Comparison of ENCODE assay signal across 24 mouse cellular contexts in the genomic region with DNA sequence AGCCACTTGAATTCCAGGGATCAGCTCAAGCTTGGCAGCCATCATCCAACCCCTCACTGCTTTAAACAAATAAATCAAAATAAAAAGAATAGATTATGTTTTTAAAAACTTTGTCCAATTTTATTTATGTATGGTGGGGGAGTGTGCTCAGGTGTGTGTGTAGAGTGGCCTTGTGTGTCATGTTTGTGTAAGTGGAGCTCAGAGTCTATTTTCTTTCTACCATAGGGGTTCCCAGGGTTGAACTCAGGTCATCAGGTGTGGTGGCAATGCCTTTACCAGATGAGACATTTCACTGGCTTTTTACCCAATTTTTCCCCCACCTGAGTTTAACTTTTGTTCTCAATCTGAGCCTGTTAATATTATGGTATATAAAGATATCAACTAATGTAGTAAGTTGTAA. TPM values are rescaled to one million over a fixed set of nuclear protein-coding genes. Genes with fewer than 3 reads are reported as not detected.
DNase-seq lines count a peak whose midpoint lies in the region; ATAC-seq lines count a peak whose summit lies in the region.
"Had no signal": no experiment of that assay in that cellular context is flagged by ENCODE, and none has a peak within 500 bp of the region (broad histone marks: within the 10 kb centered on the region; RNA-seq: fewer than 3 reads in every experiment).

No protein-coding gene starts in this region.

- no peaks in the 10 kb centered on the region for H3K9me3 ChIP-seq in heart, embryonic 11.5 days (replicated peaks; ENCODE audit: control insufficient read depth, low read length)
- no peaks in the 10 kb centered on the region for H3K9me3 ChIP-seq in kidney, embryonic 15.5 days (replicated peaks)
- no peaks in the 10 kb centered on the region for H3K9me3 ChIP-seq in intestine, embryonic 15.5 days
- H3K9me3 ChIP-seq in intestine, embryonic 16.5 days (ENCODE audit: control insufficient read depth, low read length), result no peaks in the 10 kb centered on the region
- H3K9me3 ChIP-seq: embryonic facial prominence, embryonic 13.5 days; embryonic facial prominence, embryonic 15.5 days; forebrain, embryonic 10.5 days; forebrain, embryonic 12.5 days had no signal

- no peak for ATAC-seq in heart, embryonic 11.5 days (replicated peaks; ENCODE audit: insufficient number of reproducible peaks, low FRiP score, low TSS enrichment)
- no peak for ATAC-seq in kidney, embryonic 15.5 days (replicated peaks; ENCODE audit: low FRiP score)
- ATAC-seq in intestine, embryonic 15.5 days, result 0 out of 2 replicates have a peak, but pooled peaks have one; percentile 43
- ATAC-seq in intestine, embryonic 16.5 days, result 0 out of 2 replicates have a peak, but pooled peaks have one; percentile 52
- no peak for ATAC-seq in megakaryocyte-erythroid progenitor cell, adult 5-6 weeks (replicated peaks; ENCODE audit: low FRiP score, low TSS enrichment, poor library complexity, severe bottlenecking)
- ATAC-seq: forebrain, embryonic 14.5 days had no signal

- H3K27ac ChIP-seq in heart, embryonic 11.5 days (ENCODE audit: low read depth, low read length), result no peak overlapping the region
- 0 out of 2 replicates have a peak overlapping the region, but pooled peaks have one; percentile 27 for H3K27ac ChIP-seq in kidney, embryonic 15.5 days
- H3K27ac ChIP-seq in intestine, embryonic 15.5 days, result no peak overlapping the region
- H3K27ac ChIP-seq in intestine, embryonic 16.5 days (ENCODE audit: low read length), result peak overlapping the region; percentile 23; the same call in 1 of the 2 replicates
- H3K27ac ChIP-seq: embryonic facial prominence, embryonic 13.5 days; embryonic facial prominence, embryonic 15.5 days; forebrain, embryonic 10.5 days; forebrain, embryonic 12.5 days had no signal

- peak; percentile 42 for DNase-seq in heart, adult 11 months
- DNase-seq in kidney, adult 9 months, result no peak
- DNase-seq in retina, embryonic 14.5 days (ENCODE audit: low spot score), result no peak
- DNase-seq: adrenal gland, adult 2 months; adrenal gland, postnatal 10 days; adrenal gland, postnatal 25 days; cerebellum, adult 11 months; cerebellum, adult 18-20 months; cerebellum, adult 8-10 months; cerebellum, adult 9-11 months; cerebellum, postnatal 14 days; cerebellum, postnatal 36 days; embryo, embryonic 11 days had no signal

- H3K36me3 ChIP-seq in heart, embryonic 11.5 days (ENCODE audit: control insufficient read depth, insufficient read depth, low read length), result no peaks in the 10 kb centered on the region; the same call in 1 of the 2 replicates
- peaks cover 5% of the 10 kb centered on the region; the same call in 1 of the 2 replicates for H3K36me3 ChIP-seq in kidney, embryonic 15.5 days
- H3K36me3 ChIP-seq in intestine, embryonic 15.5 days, result no peaks in the 10 kb centered on the region
- no peaks in the 10 kb centered on the region for H3K36me3 ChIP-seq in intestine, embryonic 16.5 days (ENCODE audit: control insufficient read depth, insufficient read depth, low read length)

- no peaks in the 10 kb centered on the region for H3K27me3 ChIP-seq in heart, embryonic 11.5 days (ENCODE audit: control insufficient read depth, insufficient read depth, low read length)
- H3K27me3 ChIP-seq in kidney, embryonic 15.5 days, result no peaks in the 10 kb centered on the region
- no peaks in the 10 kb centered on the region for H3K27me3 ChIP-seq in intestine, embryonic 15.5 days (replicated peaks)
- H3K27me3 ChIP-seq in intestine, embryonic 16.5 days (replicated peaks; ENCODE audit: control insufficient read depth, insufficient read depth, low read length), result no peaks in the 10 kb centered on the region
- H3K27me3 ChIP-seq: embryonic facial prominence, embryonic 13.5 days; embryonic facial prominence, embryonic 15.5 days; forebrain, embryonic 12.5 days had no signal

- no peak overlapping the region for H3K4me3 ChIP-seq in heart, embryonic 11.5 days (ENCODE audit: low read depth, low read length)
- no peak overlapping the region for H3K4me3 ChIP-seq in kidney, embryonic 15.5 days (replicated peaks)
- no peak overlapping the region for H3K4me3 ChIP-seq in intestine, embryonic 15.5 days (replicated peaks)
- H3K4me3 ChIP-seq in intestine, embryonic 16.5 days (ENCODE audit: low read length), result no peak overlapping the region
- H3K4me3 ChIP-seq: embryonic facial prominence, embryonic 13.5 days; embryonic facial prominence, embryonic 15.5 days; erythroblast, embryonic 14.5 days; forebrain, embryonic 10.5 days; forebrain, embryonic 12.5 days had no signal

- H3K4me1 ChIP-seq in heart, embryonic 11.5 days (ENCODE audit: control insufficient read depth, insufficient read depth, low read length), result peaks cover 10% of the 10 kb centered on the region
- peaks cover 16% of the 10 kb centered on the region; the same call in 1 of the 2 replicates for H3K4me1 ChIP-seq in kidney, embryonic 15.5 days
- peaks cover 4% of the 10 kb centered on the region; the same call in 1 of the 2 replicates for H3K4me1 ChIP-seq in intestine, embryonic 15.5 days (replicated peaks)
- peaks cover 13% of the 10 kb centered on the region; the same call in 1 of the 2 replicates for H3K4me1 ChIP-seq in intestine, embryonic 16.5 days (ENCODE audit: control insufficient read depth, insufficient read depth, low read length)
- H3K4me1 ChIP-seq: embryonic facial prominence, embryonic 13.5 days; embryonic facial prominence, embryonic 15.5 days; forebrain, embryonic 10.5 days; forebrain, embryonic 12.5 days had no signal

- no peak overlapping the region for H3K9ac ChIP-seq in heart, embryonic 11.5 days (ENCODE audit: low read depth, low read length)
- H3K9ac ChIP-seq in kidney, embryonic 15.5 days, result no peak overlapping the region
- no peak overlapping the region for H3K9ac ChIP-seq in intestine, embryonic 15.5 days
- H3K9ac ChIP-seq in intestine, embryonic 16.5 days (ENCODE audit: low read depth, low read length), result no peak overlapping the region
- H3K9ac ChIP-seq: embryonic facial prominence, embryonic 13.5 days; embryonic facial prominence, embryonic 15.5 days; forebrain, embryonic 12.5 days had no signal

- no peak overlapping the region for H3K4me2 ChIP-seq in heart, embryonic 11.5 days
- H3K4me2 ChIP-seq in kidney, embryonic 15.5 days, result no peak overlapping the region
- H3K4me2 ChIP-seq in intestine, embryonic 15.5 days (replicated peaks), result no peak overlapping the region
- no peak overlapping the region for H3K4me2 ChIP-seq in intestine, embryonic 16.5 days (ENCODE audit: low read depth, low read length)
- H3K4me2 ChIP-seq: embryonic facial prominence, embryonic 13.5 days; embryonic facial prominence, embryonic 15.5 days; forebrain, embryonic 12.5 days had no signal

RNA-seq across cellular contexts. Expression of gene Ap1g1, which starts 20.4 kb away (rescaled TPM):
- polyA plus RNA-seq in heart, embryonic 11.5 days (2014; fragmentation: Nextera tagmentation; extraction: Ambion mirVana), result 22.1 and 35.4 TPM in 2 replicates
- 45.4 TPM in 2 replicates for polyA plus RNA-seq in kidney, embryonic 15.5 days (2015; fragmentation: Nextera tagmentation; extraction: Ambion mirVana)
- 38.0 and 39.0 TPM in 2 replicates for polyA plus RNA-seq in intestine, embryonic 15.5 days (2015; fragmentation: Nextera tagmentation; extraction: Ambion mirVana)
- 31.3 and 36.7 TPM in 2 replicates for polyA plus RNA-seq in intestine, embryonic 16.5 days (2015; fragmentation: Nextera tagmentation; extraction: Ambion mirVana)
- 65.0 and 65.3 TPM in 2 replicates for total RNA-seq in megakaryocyte-erythroid progenitor cell, adult 5-6 weeks (2014; fragmentation: Nextera tagmentation)
- 55.6 and 69.0 TPM in 2 replicates for total RNA-seq in megakaryocyte-erythroid progenitor cell, adult 5-6 weeks (2017)

Comparison
In these comparisons a context has a peak if more than half of its experiments do, and no peak if none do; other contexts are left out.
1. H3K27ac ChIP-seq: peak in kidney, embryonic 15.5 days (single experiment) and intestine, embryonic 16.5 days (single experiment); none in heart, embryonic 11.5 days (single experiment) and intestine, embryonic 15.5 days (single experiment).
2. ATAC-seq: peak in intestine, embryonic 15.5 days (single experiment) and intestine, embryonic 16.5 days (single experiment); none in heart, embryonic 11.5 days (single experiment), kidney, embryonic 15.5 days (single experiment) and megakaryocyte-erythroid progenitor cell, adult 5-6 weeks (single experiment).